Mouse (Mus musculus) liver, embryonic 11.5 days (tissue): ENCODE results near the gene Fgfr4. TPM values are rescaled to one million over a fixed set of nuclear protein-coding genes. Genes with fewer than 3 reads are reported as not detected.

Source experiments
- ATAC-seq: fragments of 200-750 bp; cut with Nextera tagmentation; replicated peaks from 2 replicates; pipeline ENCODE4 v1.8.0; 2017; ENCODE audit warnings: moderate number of reproducible peaks, mild to moderate bottlenecking, moderate TSS enrichment, moderate library complexity; ENCODE audit not compliant: low FRiP score
- DNase-seq: peaks from one replicate; pipeline ENCODE4 v3.0.0-alpha.2; 2017; ENCODE audit warnings: low spot score
- H3K27ac ChIP-seq: fragments of 300-500 bp; sonication (generic); 2 replicates; pipeline ENCODE4 v1.5.1; 2014; ENCODE audit warnings: mild to moderate bottlenecking, low read depth, low read length, control low read depth
- H3K27me3 ChIP-seq: fragments of 300-500 bp; sonication (generic); replicated peaks from 2 replicates; pipeline ENCODE4 v1.6.1; 2014; ENCODE audit warnings: low read length, mixed read lengths; ENCODE audit not compliant: control insufficient read depth, insufficient read depth
- H3K36me3 ChIP-seq: fragments of 300-500 bp; sonication (generic); 2 replicates; pipeline ENCODE4 v1.6.1; 2014; ENCODE audit warnings: mild to moderate bottlenecking, low read length, moderate library complexity, mixed read lengths; ENCODE audit not compliant: control insufficient read depth, insufficient read depth
- H3K4me1 ChIP-seq: fragments of 300-500 bp; sonication (generic); replicated peaks from 2 replicates; pipeline ENCODE4 v1.6.1; 2014; ENCODE audit warnings: low read length, mixed read lengths; ENCODE audit not compliant: control insufficient read depth, insufficient read depth
- H3K4me2 ChIP-seq: fragments of 300-500 bp; sonication (generic); 2 replicates; pipeline ENCODE4 v1.6.1; 2014; ENCODE audit warnings: mild to moderate bottlenecking, control low read depth, moderate library complexity
- H3K4me3 ChIP-seq: fragments of 300-500 bp; sonication (generic); 2 replicates; pipeline ENCODE4 v1.5.1; 2014; ENCODE audit warnings: low read depth, low read length, control low read depth
- H3K9ac ChIP-seq: fragments of 300-500 bp; sonication (generic); 2 replicates; pipeline ENCODE4 v1.6.1; 2014; ENCODE audit warnings: low read depth, low read length, control low read depth
- H3K9me3 ChIP-seq: fragments of 300-500 bp; sonication (generic); 2 replicates; pipeline ENCODE4 v1.6.1; 2016; ENCODE audit warnings: low read length, inconsistent platforms, mixed read lengths; ENCODE audit not compliant: control insufficient read depth
- WGBS: fragments of 180-500 bp; shearing (Covaris S2); extraction: QIAGEN DNeasy Blood & Tissue Kit; methylation state at CpG from one replicate; pipeline ENCODE4 v1.1.7; 2014; 5-methylcytosine and 5-hydroxymethylcytosine counted together
- polyA plus RNA-seq: library from polyadenylated mRNA; unstranded; fragments of >200 nt; fragmentation: Nextera tagmentation; extraction: Ambion mirVana; gene quantifications from 2 replicates; pipeline ENCODE4 v1.2.1, GENCODE M21; 2014

Fgfr4 gene
- polyA plus RNA-seq, 1 experiment from 2014 or later: 6.8 TPM

DNA sequence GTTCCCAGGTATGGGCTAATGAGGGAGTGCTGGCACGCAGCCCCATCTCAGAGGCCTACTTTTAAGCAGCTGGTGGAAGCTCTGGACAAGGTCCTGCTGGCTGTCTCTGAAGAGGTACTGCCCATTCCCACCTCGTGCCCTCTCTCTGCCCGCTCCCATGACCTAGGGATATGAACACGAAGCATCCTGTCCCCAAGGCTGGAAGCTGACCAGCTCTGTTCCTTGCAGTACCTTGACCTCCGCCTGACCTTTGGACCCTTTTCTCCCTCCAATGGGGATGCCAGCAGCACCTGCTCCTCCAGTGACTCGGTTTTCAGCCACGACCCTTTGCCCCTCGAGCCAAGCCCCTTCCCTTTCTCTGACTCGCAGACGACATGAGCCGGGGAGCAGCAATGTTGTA lies 15.4 kb downstream of the Fgfr4 start:
- Histone ChIP-seq H3K27me3 (no peaks in the 10 kb centered on the region), H3K9me3 (no peaks in the 10 kb centered on the region), H3K9ac (no peak overlapping the region), H3K4me1 (peaks cover 6% of the 10 kb centered on the region; the same call in 1 of the 2 replicates), H3K4me2 (no peak overlapping the region), H3K27ac (no peak overlapping the region), H3K36me3 (no peaks in the 10 kb centered on the region), H3K4me3 (no peak overlapping the region)
- 80% methylated on average over 11 of the region's 11 CpGs for WGBS
- ATAC-seq (no peak), DNase-seq (no peak)

DNA sequence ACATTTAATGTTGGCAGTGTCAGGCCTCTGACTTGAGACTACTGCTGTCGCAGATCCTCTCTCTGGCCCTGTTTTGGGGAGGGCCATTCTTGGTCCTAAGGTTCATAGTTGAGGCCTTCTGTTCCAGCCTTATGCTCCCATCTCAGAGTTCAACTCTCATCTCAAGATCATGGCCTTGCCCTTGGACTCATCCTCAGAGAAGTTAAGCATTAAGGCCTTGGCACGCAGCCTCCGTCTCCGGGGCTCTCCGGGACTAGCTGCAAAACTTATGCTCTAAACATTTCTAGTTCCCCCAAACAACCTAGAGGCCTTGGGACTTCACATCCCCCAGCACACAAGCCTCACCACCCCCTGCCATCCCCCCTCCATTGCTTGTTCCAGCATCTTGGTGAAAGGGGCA lies 15.8 kb downstream of the Fgfr4 start:
- 88% methylated on average over 5 of the region's 5 CpGs for WGBS
- Histone ChIP-seq H3K4me3 (no peak overlapping the region), H3K36me3 (no peaks in the 10 kb centered on the region), H3K9ac (no peak overlapping the region), H3K4me1 (peaks cover 6% of the 10 kb centered on the region; the same call in 1 of the 2 replicates), H3K27me3 (no peaks in the 10 kb centered on the region), H3K9me3 (no peaks in the 10 kb centered on the region), H3K4me2 (no peak overlapping the region), H3K27ac (0 out of 2 replicates have a peak overlapping the region, but pooled peaks have one; percentile 9)
- ATAC-seq (no peak), DNase-seq (no peak)

DNA sequence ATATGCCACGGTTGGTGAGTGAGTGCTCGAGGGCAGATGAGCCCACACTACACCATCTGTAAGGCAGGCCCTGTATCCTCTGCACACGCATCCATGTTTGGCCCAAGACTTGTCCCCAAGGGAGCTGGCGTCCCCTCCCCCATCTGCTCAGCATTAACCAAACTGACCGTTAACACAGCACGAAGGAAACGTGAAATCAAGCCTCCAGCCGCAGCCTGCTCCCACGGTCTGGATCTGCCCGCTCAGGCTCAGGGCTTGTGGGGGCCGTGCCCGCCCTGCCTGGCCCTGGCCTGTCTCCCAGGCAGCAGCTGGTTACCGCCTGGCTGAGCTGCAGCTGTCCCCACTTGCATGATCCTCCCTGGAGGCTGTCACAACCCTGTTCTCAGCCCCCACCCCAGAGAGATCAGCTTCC lies 16.5 kb downstream of the Fgfr4 start:
- no peak for DNase-seq
- whole genome bisulfite sequencing: 79% methylated on average over 13 of the region's 13 CpGs
- no peaks in the 10 kb centered on the region for H3K9me3 ChIP-seq
- H3K9ac ChIP-seq: no peak overlapping the region
- no peak overlapping the region for H3K4me3 ChIP-seq
- no peak overlapping the region for H3K4me2 ChIP-seq
- no peaks in the 10 kb centered on the region for H3K36me3 ChIP-seq
- H3K27ac ChIP-seq: no peak overlapping the region
- no peak; the same call in 1 of the 2 replicates for ATAC-seq
- no peaks in the 10 kb centered on the region for H3K27me3 ChIP-seq
- peaks cover 6% of the 10 kb centered on the region; the same call in 1 of the 2 replicates for H3K4me1 ChIP-seq

DNA sequence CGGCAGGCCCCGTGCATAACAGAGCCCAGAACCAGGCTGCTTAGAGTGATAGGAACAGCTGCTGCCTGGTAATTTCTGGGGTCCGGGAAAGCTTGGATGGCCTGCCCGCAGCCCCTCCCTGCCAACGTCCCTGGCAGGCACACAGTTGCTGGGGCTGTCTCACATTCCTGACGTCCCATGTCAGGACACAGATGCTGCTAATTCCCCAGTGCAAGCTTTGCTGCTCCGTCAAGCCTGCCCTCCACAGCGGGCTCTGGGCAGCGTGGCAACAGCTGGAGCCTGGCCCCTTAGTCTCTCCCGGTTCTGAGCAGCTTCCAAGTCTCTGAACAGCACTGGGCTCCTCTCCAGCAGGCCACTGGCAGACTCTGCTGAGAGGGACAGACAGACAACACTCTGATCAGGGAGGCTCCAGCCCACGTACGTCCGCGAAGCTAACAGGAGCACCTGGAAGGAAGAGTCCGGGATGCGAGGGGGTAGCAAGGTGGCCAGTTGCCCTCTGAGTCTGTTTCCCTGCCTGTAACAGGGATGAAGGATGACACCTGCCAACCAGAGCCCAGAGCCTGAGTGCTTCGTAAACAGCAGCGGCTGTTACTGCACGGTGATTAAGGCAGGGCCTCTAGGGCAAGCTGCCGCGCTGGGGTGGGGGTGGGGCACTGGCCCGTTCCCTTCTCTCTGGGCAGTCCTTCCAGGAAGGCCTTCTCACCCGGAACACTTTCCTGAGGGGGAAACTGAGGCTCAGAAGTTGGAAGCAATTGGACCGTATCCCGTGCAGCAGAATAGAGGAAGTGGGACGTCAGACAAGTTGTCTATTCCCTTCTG lies 19.3 kb downstream of the Fgfr4 start:
- Histone ChIP-seq H3K4me2 (peak overlapping the region; percentile 55), H3K9me3 (no peaks in the 10 kb centered on the region), H3K27ac (0 out of 2 replicates have a peak overlapping the region, but pooled peaks have one; percentile 14), H3K4me1 (peaks cover 6% of the 10 kb centered on the region; the same call in 1 of the 2 replicates), H3K36me3 (no peaks in the 10 kb centered on the region), H3K4me3 (no peak overlapping the region), H3K27me3 (no peaks in the 10 kb centered on the region), H3K9ac (0 out of 2 replicates have a peak overlapping the region, but pooled peaks have one; percentile 25)
- no peak for ATAC-seq
- WGBS: 26% methylated on average over 26 of the region's 26 CpGs
- DNase-seq: no peak

DNA sequence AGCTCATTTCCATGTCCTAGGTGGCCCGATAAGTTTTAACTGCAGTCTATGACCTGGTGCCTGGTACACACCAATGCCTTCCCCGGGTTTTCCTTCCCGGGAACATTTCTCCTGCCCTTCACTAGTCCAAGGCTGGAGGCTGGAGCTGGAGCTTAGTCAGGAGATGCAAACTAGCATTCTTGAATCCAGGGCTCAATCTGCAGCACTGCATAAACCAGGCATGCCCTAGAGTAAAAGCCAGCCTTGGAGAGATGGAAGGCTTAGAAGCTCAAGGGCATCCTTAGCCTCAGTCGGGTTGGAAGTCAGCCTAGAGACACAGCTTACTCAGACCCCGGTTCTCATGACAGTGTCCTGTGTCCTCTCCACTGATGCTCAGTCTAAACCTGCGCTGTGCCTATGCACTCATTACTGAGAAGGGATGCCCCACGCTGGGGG lies 19.9 kb downstream of the Fgfr4 start:
- Histone ChIP-seq H3K36me3 (no peaks in the 10 kb centered on the region), H3K4me3 (no peak overlapping the region), H3K4me2 (peak overlapping the region; percentile 55), H3K4me1 (peaks cover 6% of the 10 kb centered on the region; the same call in 1 of the 2 replicates), H3K27me3 (no peaks in the 10 kb centered on the region), H3K9me3 (no peaks in the 10 kb centered on the region), H3K27ac (0 out of 2 replicates have a peak overlapping the region, but pooled peaks have one; percentile 14), H3K9ac (no peak overlapping the region)
- DNase-seq: no peak
- 43% methylated on average over 7 of the region's 7 CpGs for WGBS
- no peak for ATAC-seq

DNA sequence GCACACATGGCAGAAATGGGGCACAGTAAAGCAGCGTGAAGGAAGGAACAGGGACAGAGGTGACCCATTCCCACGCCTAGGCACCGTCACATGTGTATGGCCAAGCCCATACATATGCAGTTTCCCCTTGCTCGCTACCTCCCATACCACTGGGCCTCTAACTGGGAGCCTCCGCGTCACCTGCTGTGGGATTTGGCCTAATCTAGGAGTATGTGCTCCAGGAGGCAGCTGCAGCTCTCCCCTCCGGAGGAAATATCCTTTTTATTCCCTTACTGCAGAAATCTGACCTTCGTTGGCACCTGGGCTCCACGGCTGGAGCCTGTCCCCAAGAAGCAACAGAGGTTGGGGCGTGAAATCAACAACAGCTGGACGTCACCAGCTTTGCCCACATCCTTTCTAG lies 21.9 kb downstream of the Fgfr4 start:
- no peak overlapping the region for H3K4me2 ChIP-seq
- 76% methylated on average over 11 of the region's 11 CpGs for WGBS
- H3K9ac ChIP-seq: no peak overlapping the region
- H3K4me3 ChIP-seq: no peak overlapping the region
- no peaks in the 10 kb centered on the region for H3K27me3 ChIP-seq
- no peaks in the 10 kb centered on the region for H3K9me3 ChIP-seq
- H3K27ac ChIP-seq: no peak overlapping the region
- H3K36me3 ChIP-seq: no peaks in the 10 kb centered on the region
- ATAC-seq (no peak), DNase-seq (no peak)
- peaks cover 6% of the 10 kb centered on the region; the same call in 1 of the 2 replicates for H3K4me1 ChIP-seq

DNA sequence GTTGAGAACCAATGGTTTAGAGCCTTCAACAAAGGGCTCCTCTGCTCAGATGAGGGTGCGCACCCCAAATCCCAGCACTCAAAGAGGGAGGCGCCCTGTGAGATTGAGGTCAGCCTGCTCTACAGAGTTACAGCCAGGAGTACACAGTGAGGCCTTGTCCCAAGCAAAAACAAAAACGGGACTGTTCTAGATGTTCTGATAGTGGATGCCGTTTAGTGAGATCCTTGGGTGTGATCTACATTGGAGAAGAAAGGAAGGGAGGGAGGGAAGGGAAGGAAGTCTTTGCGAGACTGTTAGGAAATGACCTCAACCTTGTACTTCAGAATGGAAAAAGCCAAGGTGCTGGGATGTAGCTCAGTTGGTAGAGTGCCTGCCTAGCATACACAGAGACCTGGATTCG lies 23.8 kb downstream of the Fgfr4 start:
- Histone ChIP-seq H3K4me1 (peaks cover 6% of the 10 kb centered on the region; the same call in 1 of the 2 replicates), H3K9ac (no peak overlapping the region), H3K36me3 (no peaks in the 10 kb centered on the region), H3K4me2 (no peak overlapping the region), H3K4me3 (no peak overlapping the region), H3K27ac (no peak overlapping the region), H3K27me3 (no peaks in the 10 kb centered on the region), H3K9me3 (peaks cover 3% of the 10 kb centered on the region; the same call in 1 of the 2 replicates)
- DNase-seq (no peak), ATAC-seq (no peak)
- WGBS: 70% methylated on average over 6 of the region's 6 CpGs

DNA sequence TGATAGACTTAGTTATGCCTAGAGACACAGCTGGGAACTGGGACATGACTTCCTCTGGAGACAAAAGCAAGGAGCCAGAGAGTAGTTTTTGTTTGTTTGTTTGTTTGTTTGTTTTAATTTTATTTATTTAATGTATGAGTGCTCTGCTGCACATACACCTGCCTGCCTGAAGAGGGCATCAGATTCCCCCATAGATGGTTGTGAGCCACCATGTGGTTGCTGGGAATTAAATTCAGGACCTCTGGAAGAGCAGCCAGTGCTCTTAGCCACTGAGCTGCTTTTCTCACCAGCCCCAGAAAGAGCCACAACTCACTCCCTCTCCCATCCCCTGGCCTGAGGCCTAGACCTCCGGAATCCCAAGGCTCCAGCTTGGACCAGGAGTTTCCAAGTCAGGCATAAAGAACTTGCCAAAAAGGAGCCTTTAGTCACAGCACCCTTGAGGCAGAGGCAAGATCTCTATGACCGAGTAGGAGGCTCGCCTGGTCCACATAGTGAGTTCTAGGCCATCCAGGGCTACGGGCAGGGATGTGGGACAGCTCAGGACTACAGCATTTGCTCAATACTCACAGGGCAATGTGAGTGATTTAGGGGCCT lies 25.6 kb downstream of the Fgfr4 start:
- no peak for DNase-seq
- H3K4me3 ChIP-seq: no peak overlapping the region
- peaks cover 3% of the 10 kb centered on the region; the same call in 1 of the 2 replicates for H3K9me3 ChIP-seq
- H3K9ac ChIP-seq: no peak overlapping the region
- whole genome bisulfite sequencing: 68% methylated on average over 4 of the region's 4 CpGs
- H3K27ac ChIP-seq: no peak overlapping the region
- no peak for ATAC-seq
- no peaks in the 10 kb centered on the region for H3K4me1 ChIP-seq
- no peaks in the 10 kb centered on the region for H3K27me3 ChIP-seq
- H3K36me3 ChIP-seq: no peaks in the 10 kb centered on the region
- H3K4me2 ChIP-seq: no peak overlapping the region
